Mouse (Mus musculus): ENCODE measurements around the gene Tent5c. TPM values are rescaled to one million over a fixed set of nuclear protein-coding genes. Genes with fewer than 3 reads are reported as not detected.

Tent5c gene
- total and polyA plus RNA-seq, 3 experiments, result 2.0 to 3.6 TPM; not detected in 1

- Histone ChIP-seq H3K4me3 (ENCODE audit: control insufficient read depth in 1 of 2, insufficient read depth in 1 of 2, low read depth in 2 of 2, low read length in 2 of 2) (no peak overlapping the region), H3K27me3 (ENCODE audit: control insufficient read depth in 1 of 2, insufficient read depth in 2 of 2, low read length in 2 of 2) (no peaks in the 10 kb centered on the region; a peak in 1 of 4 replicates), H3K9ac (ENCODE audit: control insufficient read depth, low read depth, low read length, poor library complexity, severe bottlenecking) (no peak overlapping the region), H3K4me1 (ENCODE audit: control insufficient read depth in 1 of 2, insufficient read depth in 2 of 2, low read length in 2 of 2) (no peaks in the 10 kb centered on the region), H3K36me3 (ENCODE audit: control insufficient read depth in 1 of 2, insufficient read depth in 2 of 2, low read length in 2 of 2) (no peaks in the 10 kb centered on the region), H3K27ac (ENCODE audit: control insufficient read depth, low read depth, low read length) (no peak overlapping the region), H3K9me3 (replicated peaks; ENCODE audit: insufficient read depth, low read length) (no peaks in the 10 kb centered on the region), H3K79me2 (ENCODE audit: control insufficient read depth, insufficient read depth, low read length, poor library complexity) (no peaks in the 10 kb centered on the region)
- DNase-seq (ENCODE audit: low read depth, low spot score), result no peak
- TF ChIP-seq UBTF (IDR thresholded peaks at IDR 0.05; ENCODE audit: borderline replicate concordance, insufficient read depth, low read depth, low read length) (no peak), HCFC1 (IDR thresholded peaks at IDR 0.05; ENCODE audit: low read depth, low read length) (no peak), ZMIZ1 (IDR thresholded peaks at IDR 0.05; ENCODE audit: low read depth, low read length) (no peak)
Observed at GRCm38 (mm10) chr3:100502516-100502915, 13.4 kb upstream of the Tent5c start.

GRCm38 (mm10) chr3:100501899-100502298 lies 12.8 kb upstream of the Tent5c start:
- no peaks in the 10 kb centered on the region for H3K9me3 ChIP-seq (replicated peaks; ENCODE audit: insufficient read depth, low read length)
- no peak overlapping the region for H3K4me3 ChIP-seq (ENCODE audit: control insufficient read depth in 1 of 2, insufficient read depth in 1 of 2, low read depth in 2 of 2, low read length in 2 of 2)
- no peak overlapping the region for H3K9ac ChIP-seq (ENCODE audit: control insufficient read depth, low read depth, low read length, poor library complexity, severe bottlenecking)
- H3K36me3 ChIP-seq (ENCODE audit: control insufficient read depth in 1 of 2, insufficient read depth in 2 of 2, low read length in 2 of 2), result no peaks in the 10 kb centered on the region
- H3K4me1 ChIP-seq (ENCODE audit: control insufficient read depth in 1 of 2, insufficient read depth in 2 of 2, low read length in 2 of 2), result no peaks in the 10 kb centered on the region
- H3K27ac ChIP-seq (ENCODE audit: control insufficient read depth, low read depth, low read length), result no peak overlapping the region
- no peaks in the 10 kb centered on the region; a peak in 1 of 4 replicates for H3K27me3 ChIP-seq (ENCODE audit: control insufficient read depth in 1 of 2, insufficient read depth in 2 of 2, low read length in 2 of 2)
- no peak for TF ChIP-seq MAZ (IDR thresholded peaks at IDR 0.05; ENCODE audit: low read depth, low read length)
- no peak for TF ChIP-seq UBTF (IDR thresholded peaks at IDR 0.05; ENCODE audit: borderline replicate concordance, insufficient read depth, low read depth, low read length)
- TF ChIP-seq TAL1 (IDR thresholded peaks at IDR 0.05; ENCODE audit: low read length), result no peak
- no peak for TF ChIP-seq POLR2AphosphoS5 (IDR thresholded peaks at IDR 0.05; ENCODE audit: borderline replicate concordance, low read depth, low read length)
- no peak for TF ChIP-seq GABPA (IDR thresholded peaks at IDR 0.05; ENCODE audit: low read depth, low read length)
- no peak for TF ChIP-seq SMC3 (IDR thresholded peaks at IDR 0.05; ENCODE audit: low read depth, low read length)
- TF ChIP-seq EP300 (IDR thresholded peaks at IDR 0.05; ENCODE audit: low read depth in 1 of 2, low read length in 2 of 2), result no peak
- TF ChIP-seq SIN3A (IDR thresholded peaks at IDR 0.05; ENCODE audit: low read length), result no peak
- TF ChIP-seq TBP (IDR thresholded peaks at IDR 0.05; ENCODE audit: low read depth, low read length), result no peak
- no peak for TF ChIP-seq MXI1 (IDR thresholded peaks at IDR 0.05; ENCODE audit: low read depth, low read length)
- TF ChIP-seq TCF12 (IDR thresholded peaks at IDR 0.05; ENCODE audit: low read depth, low read length), result no peak
- no peak for TF ChIP-seq BHLHE40 (IDR thresholded peaks at IDR 0.05; ENCODE audit: borderline replicate concordance, low read depth, low read length)
- TF ChIP-seq ZC3H11A (IDR thresholded peaks at IDR 0.05; ENCODE audit: low read depth, low read length), result no peak
- TF ChIP-seq POLR2AphosphoS2 (IDR thresholded peaks at IDR 0.05; ENCODE audit: low read length), result no peak
- no peak for TF ChIP-seq GATA1 (IDR thresholded peaks at IDR 0.05; ENCODE audit: low read depth, low read length)
- no peak for TF ChIP-seq CHD2 (IDR thresholded peaks at IDR 0.05; ENCODE audit: low read length)
- TF ChIP-seq USF1 (IDR thresholded peaks at IDR 0.05; ENCODE audit: low read depth, low read length), result no peak
- no peak for TF ChIP-seq NELFE (IDR thresholded peaks at IDR 0.05; ENCODE audit: low read depth, low read length)
- TF ChIP-seq ZMIZ1 (IDR thresholded peaks at IDR 0.05; ENCODE audit: low read depth, low read length), result no peak
- TF ChIP-seq HCFC1 (IDR thresholded peaks at IDR 0.05; ENCODE audit: low read depth, low read length), result no peak
- no peak for DNase-seq (ENCODE audit: low read depth, low spot score)
- H3K79me2 ChIP-seq (ENCODE audit: control insufficient read depth, insufficient read depth, low read length, poor library complexity), result no peaks in the 10 kb centered on the region

All from MEL (cell line).